Mouse (Mus musculus): ENCODE measurements at regions not wholly inside any gene's neighbourhood (a gene's known extent, or its start where the extent isn't known, plus 50 kb on each side); places are given as distances from the start of the nearest gene placed in this dataset.
A peak's percentile ranks its signal among the peaks of the same experiment; 100 is the strongest.

DNA sequence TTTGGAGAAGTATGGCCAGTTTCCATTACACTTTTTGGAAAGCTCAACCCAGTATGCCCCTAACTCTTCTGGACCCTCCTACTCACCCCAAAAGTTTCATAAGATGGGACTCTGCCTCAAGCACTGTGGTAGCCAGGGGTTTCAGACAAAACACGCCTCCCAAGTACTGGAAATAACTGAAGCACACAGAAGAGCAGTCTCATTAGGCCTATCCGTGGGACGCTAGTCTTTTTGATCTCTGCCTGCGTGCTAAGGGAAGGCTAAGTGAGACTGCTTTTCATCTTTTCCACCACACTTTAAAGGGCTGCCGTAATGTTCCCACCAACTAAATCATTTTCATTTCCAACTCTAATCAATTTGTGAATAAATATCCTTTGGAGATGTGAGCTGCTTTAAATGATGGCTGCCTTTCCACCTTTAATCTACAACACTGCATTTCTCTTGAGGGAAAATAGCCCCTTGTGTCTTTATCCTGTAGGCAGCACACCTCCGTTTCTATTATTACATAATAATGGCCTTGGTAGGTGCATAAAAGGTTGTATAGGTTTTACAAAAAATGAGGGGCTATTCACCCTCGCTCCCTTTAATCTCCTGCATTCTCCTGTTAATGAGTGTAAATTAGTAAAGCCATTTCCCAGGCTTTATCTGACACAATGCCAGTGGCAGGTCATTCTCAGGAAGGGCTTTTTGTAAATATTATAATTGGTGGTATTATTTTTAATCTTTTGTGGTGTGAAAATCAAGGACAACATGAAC lies 65.5 kb upstream of the Cldn18 start:
- no peak overlapping the region for H3K9ac ChIP-seq
- ATAC-seq (no peak), DNase-seq (no peak)
- no peak for TF ChIP-seq CTCF (IDR thresholded peaks at IDR 0.05; ENCODE audit: low read depth)
- H3K4me1 ChIP-seq (ENCODE audit: insufficient read depth): no peaks in the 10 kb centered on the region
- no peak overlapping the region for H3K27ac ChIP-seq (ENCODE audit: low read depth, low read length)
- H3K4me2 ChIP-seq (ENCODE audit: low read depth): no peak overlapping the region
- H3K27me3 ChIP-seq (ENCODE audit: insufficient read depth, low read length): no peaks in the 10 kb centered on the region; the same call in 1 of the 2 replicates
- no peak overlapping the region for H3K4me3 ChIP-seq (ENCODE audit: low read depth, low read length)
- 10% methylated on average over 7 of the region's 7 CpGs for WGBS
- no peaks in the 10 kb centered on the region for H3K36me3 ChIP-seq (ENCODE audit: insufficient read depth)
- no peaks in the 10 kb centered on the region for H3K9me3 ChIP-seq (ENCODE audit: low read length)

DNA sequence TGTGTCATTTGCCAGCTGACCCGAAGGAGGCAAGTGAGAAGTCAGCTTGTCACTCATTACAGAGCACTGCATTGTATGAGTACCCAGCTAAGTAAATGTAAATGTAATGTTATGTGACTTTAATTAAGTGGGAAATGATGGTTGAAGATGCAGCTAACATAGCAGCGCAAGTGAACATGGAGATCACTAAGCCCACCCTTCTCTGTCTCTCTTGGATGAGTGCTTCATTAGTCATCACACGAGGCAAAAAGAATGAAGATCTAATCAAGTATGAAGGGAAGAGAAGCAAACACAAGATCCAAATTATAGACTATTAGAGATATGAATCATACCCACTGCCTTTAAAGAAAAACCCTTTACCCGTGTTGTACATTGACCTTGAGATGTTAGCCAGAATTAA lies 61.8 kb upstream of the Cldn18 start:
- ATAC-seq: no peak
- no peaks in the 10 kb centered on the region; the same call in 1 of the 2 replicates for H3K27me3 ChIP-seq (ENCODE audit: insufficient read depth, low read length)
- TF ChIP-seq CTCF (IDR thresholded peaks at IDR 0.05; ENCODE audit: low read depth): no peak

DNA sequence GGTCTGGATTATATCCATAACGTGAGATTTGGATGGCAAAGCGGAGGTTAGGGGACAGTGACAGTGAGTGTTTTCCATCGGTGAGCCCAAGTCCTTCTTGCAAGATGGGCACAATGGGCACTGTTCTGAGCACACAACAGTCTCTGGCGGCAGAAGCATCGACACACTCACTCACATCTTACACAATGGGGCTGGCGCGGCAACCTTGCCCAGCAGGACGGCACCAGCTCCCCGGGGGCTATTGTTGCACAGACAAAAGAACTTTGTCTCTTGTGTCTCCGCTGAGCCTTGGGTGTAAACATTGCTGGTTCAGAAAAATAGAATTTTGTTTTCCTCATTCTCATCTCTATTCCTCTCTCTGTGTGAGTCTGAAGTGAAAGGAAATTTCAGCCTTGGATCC lies 53.6 kb upstream of the Cldn18 start:
- Histone ChIP-seq H3K36me3 (ENCODE audit: insufficient read depth) (no peaks in the 10 kb centered on the region), H3K9me3 (ENCODE audit: low read length) (no peaks in the 10 kb centered on the region), H3K4me3 (ENCODE audit: low read depth, low read length) (no peak overlapping the region), H3K4me2 (ENCODE audit: low read depth) (peak overlapping the region; percentile 27; the same call in 1 of the 2 replicates), H3K9ac (no peak overlapping the region), H3K27me3 (ENCODE audit: insufficient read depth, low read length) (no peaks in the 10 kb centered on the region), H3K4me1 (ENCODE audit: insufficient read depth) (no peaks in the 10 kb centered on the region), H3K27ac (ENCODE audit: low read depth, low read length) (no peak overlapping the region)
- no peak for DNase-seq
- no peak for TF ChIP-seq CTCF (IDR thresholded peaks at IDR 0.05; ENCODE audit: low read depth)
- 7% methylated on average over 10 of the region's 10 CpGs for WGBS
- no peak for ATAC-seq

More for the DNA sequence above, 61.8 kb upstream of the Cldn18 start:
- Histone ChIP-seq H3K27ac (ENCODE audit: low read depth, low read length) (no peak overlapping the region), H3K36me3 (ENCODE audit: insufficient read depth) (no peaks in the 10 kb centered on the region), H3K4me3 (ENCODE audit: low read depth, low read length) (no peak overlapping the region), H3K9ac (no peak overlapping the region), H3K4me1 (ENCODE audit: insufficient read depth) (no peaks in the 10 kb centered on the region), H3K4me2 (ENCODE audit: low read depth) (no peak overlapping the region), H3K9me3 (ENCODE audit: low read length) (no peaks in the 10 kb centered on the region)
- no peak for DNase-seq
- 78% methylated on average over 4 of the region's 4 CpGs for WGBS
